In genomic region chr17:56818067-56818636, GRCm38 (mm10) we compare ENCODE assay signal across 8 mouse cellular contexts. TPM values are rescaled to one million over a fixed set of nuclear protein-coding genes. Genes with fewer than 3 reads are reported as not detected.
A peak's percentile ranks its signal among the peaks of the same experiment; 100 is the strongest.
DNase-seq lines count a peak whose midpoint lies in the region; ATAC-seq lines count a peak whose summit lies in the region.

No protein-coding gene starts in this region.

- H3K9me3 ChIP-seq in hindbrain, embryonic 15.5 days: no peaks in the 10 kb centered on the region
- no peaks in the 10 kb centered on the region for H3K9me3 ChIP-seq in hindbrain, embryonic 11.5 days (ENCODE audit: control insufficient read depth, low read length)
- H3K9me3 ChIP-seq in kidney, embryonic 16.5 days (ENCODE audit: low read length): no peaks in the 10 kb centered on the region

- H3K9ac ChIP-seq in hindbrain, embryonic 15.5 days: no peak overlapping the region
- H3K9ac ChIP-seq in hindbrain, embryonic 11.5 days (ENCODE audit: low read depth, low read length): no peak overlapping the region
- no peak overlapping the region for H3K9ac ChIP-seq in kidney, embryonic 16.5 days (replicated peaks; ENCODE audit: low read length)

- no peaks in the 10 kb centered on the region for H3K27me3 ChIP-seq in hindbrain, embryonic 15.5 days
- H3K27me3 ChIP-seq in hindbrain, embryonic 11.5 days (ENCODE audit: control insufficient read depth, insufficient read depth, low read length): no peaks in the 10 kb centered on the region
- H3K27me3 ChIP-seq in kidney, embryonic 16.5 days (ENCODE audit: insufficient read depth, low read length): no peaks in the 10 kb centered on the region

- no peaks in the 10 kb centered on the region for H3K36me3 ChIP-seq in hindbrain, embryonic 15.5 days
- no peaks in the 10 kb centered on the region for H3K36me3 ChIP-seq in hindbrain, embryonic 11.5 days (ENCODE audit: control insufficient read depth, insufficient read depth, low read length)
- no peaks in the 10 kb centered on the region for H3K36me3 ChIP-seq in kidney, embryonic 16.5 days (ENCODE audit: insufficient read depth, low read length)

- no peak for ATAC-seq in hindbrain, embryonic 15.5 days (ENCODE audit: low FRiP score, low read depth)
- no peak for ATAC-seq in hindbrain, embryonic 11.5 days (ENCODE audit: low FRiP score)
- no peak; the same call in 1 of the 2 replicates for ATAC-seq in kidney, embryonic 16.5 days (ENCODE audit: low FRiP score, low TSS enrichment)

- DNase-seq in hindbrain, embryonic 11.5 days (ENCODE audit: low spot score): no peak
- peak; percentile 28 for DNase-seq in NIH3T3 (ENCODE audit: low read depth)
- DNase-seq in natural killer cell, adult 2 months (ENCODE audit: low spot score in 2 of 2): peak; percentile 38 to 49
- no peak for DNase-seq in cerebellum, postnatal 4 days (ENCODE audit: low spot score in 2 of 2)
- DNase-seq in left cerebral cortex, adult 9 months (ENCODE audit: low spot score in 2 of 2): no peak
- DNase-seq in right cerebral cortex, adult 18-20 months: no peak

- WGBS in hindbrain, embryonic 15.5 days: 38% methylated on average over 11 of the region's 11 CpGs
- WGBS in hindbrain, embryonic 11.5 days: 35% methylated on average over 11 of the region's 11 CpGs
- 31% methylated on average over 11 of the region's 11 CpGs for WGBS in kidney, embryonic 16.5 days

- H3K4me3 ChIP-seq in hindbrain, embryonic 15.5 days: no peak overlapping the region
- H3K4me3 ChIP-seq in hindbrain, embryonic 11.5 days (ENCODE audit: low read depth, low read length): no peak overlapping the region
- 0 out of 2 replicates have a peak overlapping the region, but pooled peaks have one; percentile 4 for H3K4me3 ChIP-seq in kidney, embryonic 16.5 days (ENCODE audit: low read length)

- 0 out of 2 replicates have a peak overlapping the region, but pooled peaks have one; percentile 14 for H3K27ac ChIP-seq in hindbrain, embryonic 15.5 days (replicated peaks)
- no peak overlapping the region for H3K27ac ChIP-seq in hindbrain, embryonic 11.5 days (ENCODE audit: low read depth, low read length)
- H3K27ac ChIP-seq in kidney, embryonic 16.5 days (ENCODE audit: low read length): no peak overlapping the region

- no peak overlapping the region for H3K4me2 ChIP-seq in hindbrain, embryonic 15.5 days
- H3K4me2 ChIP-seq in hindbrain, embryonic 11.5 days (replicated peaks; ENCODE audit: low read depth, low read length): no peak overlapping the region
- peak overlapping the region; percentile 14; the same call in 1 of the 2 replicates for H3K4me2 ChIP-seq in kidney, embryonic 16.5 days (replicated peaks; ENCODE audit: low read depth, low read length)

- peaks cover 34% of the 10 kb centered on the region for H3K4me1 ChIP-seq in hindbrain, embryonic 15.5 days (replicated peaks)
- peaks cover 14% of the 10 kb centered on the region; the same call in 1 of the 2 replicates for H3K4me1 ChIP-seq in hindbrain, embryonic 11.5 days (replicated peaks; ENCODE audit: control insufficient read depth, insufficient read depth, low read length)
- H3K4me1 ChIP-seq in kidney, embryonic 16.5 days (ENCODE audit: insufficient read depth, low read length): no peaks in the 10 kb centered on the region; the same call in 1 of the 2 replicates

RNA-seq across cellular contexts. Expression of gene Rfx2, which starts 12.7 kb away (rescaled TPM):
- 4.8 and 6.7 TPM in 2 replicates for polyA plus RNA-seq in hindbrain, embryonic 15.5 days (2015; fragmentation: Nextera tagmentation; extraction: Ambion mirVana)
- polyA plus RNA-seq in hindbrain, embryonic 11.5 days (2014; fragmentation: Nextera tagmentation; extraction: Ambion mirVana): 6.4 and 6.7 TPM in 2 replicates
- polyA plus RNA-seq in kidney, embryonic 16.5 days (2015; fragmentation: Nextera tagmentation; extraction: Ambion mirVana): 3.4 and 4.4 TPM in 2 replicates

RNA-seq across cellular contexts. Expression of gene Prr22, which starts 48.1 kb away (rescaled TPM):
- 0.54 and 1.0 TPM in 2 replicates for polyA plus RNA-seq in hindbrain, embryonic 15.5 days (2015; fragmentation: Nextera tagmentation; extraction: Ambion mirVana)
- polyA plus RNA-seq in hindbrain, embryonic 11.5 days (2014; fragmentation: Nextera tagmentation; extraction: Ambion mirVana): 0.49 and 0.71 TPM in 2 replicates
- 1.6 and 1.8 TPM in 2 replicates for polyA plus RNA-seq in kidney, embryonic 16.5 days (2015; fragmentation: Nextera tagmentation; extraction: Ambion mirVana)

RNA-seq across cellular contexts. Expression of gene Dus3l, which starts 53.6 kb away (rescaled TPM):
- 89.7 and 96.9 TPM in 2 replicates for polyA plus RNA-seq in hindbrain, embryonic 15.5 days (2015; fragmentation: Nextera tagmentation; extraction: Ambion mirVana)
- polyA plus RNA-seq in hindbrain, embryonic 11.5 days (2014; fragmentation: Nextera tagmentation; extraction: Ambion mirVana): 30.3 and 35.4 TPM in 2 replicates
- 55.4 and 59.7 TPM in 2 replicates for polyA plus RNA-seq in kidney, embryonic 16.5 days (2015; fragmentation: Nextera tagmentation; extraction: Ambion mirVana)

RNA-seq across cellular contexts. Expression of gene Acsbg2, which starts 56.1 kb away (rescaled TPM):
- not detected in 2 replicates for polyA plus RNA-seq in hindbrain, embryonic 15.5 days (2015; fragmentation: Nextera tagmentation; extraction: Ambion mirVana)
- polyA plus RNA-seq in hindbrain, embryonic 11.5 days (2014; fragmentation: Nextera tagmentation; extraction: Ambion mirVana): not detected in 2 replicates
- polyA plus RNA-seq in kidney, embryonic 16.5 days (2015; fragmentation: Nextera tagmentation; extraction: Ambion mirVana): not detected in 2 replicates

RNA-seq across cellular contexts. Expression of gene 1700061G19Rik, which starts 57.1 kb away (rescaled TPM):
- 0.43 and 0.61 TPM in 2 replicates for polyA plus RNA-seq in hindbrain, embryonic 15.5 days (2015; fragmentation: Nextera tagmentation; extraction: Ambion mirVana)
- 0.25 and 0.26 TPM in 2 replicates for polyA plus RNA-seq in hindbrain, embryonic 11.5 days (2014; fragmentation: Nextera tagmentation; extraction: Ambion mirVana)
- polyA plus RNA-seq in kidney, embryonic 16.5 days (2015; fragmentation: Nextera tagmentation; extraction: Ambion mirVana): 0.24 and 0.58 TPM in 2 replicates

Comparison
In these comparisons a context has a peak if more than half of its experiments do, and no peak if none do; other contexts are left out.
1. DNase-seq: peak in NIH3T3 (single experiment) and natural killer cell, adult 2 months (2 of 2); none in hindbrain, embryonic 11.5 days (single experiment), cerebellum, postnatal 4 days (0 of 2), left cerebral cortex, adult 9 months (0 of 2) and right cerebral cortex, adult 18-20 months (single experiment).